Mouse (Mus musculus) MEL (cell line): ENCODE measurements around the gene Gbp6. TPM values are rescaled to one million over a fixed set of nuclear protein-coding genes. Genes with fewer than 3 reads are reported as not detected.

Experiments
- DNase-seq: peaks from one replicate; pipeline ENCODE4 v3.0.0; 2011; ENCODE audit warnings: low read depth, low spot score
- H3K27ac ChIP-seq: 2 replicates; pipeline ENCODE4 v1.5.1; 2012; ENCODE audit warnings: low read depth, mild to moderate bottlenecking, control low read depth, low read length, moderate library complexity; ENCODE audit not compliant: control insufficient read depth
- H3K27me3 ChIP-seq, 2 experiments: fragments of 150-350 bp in 1 of 2; sonication (generic) in 1 of 2; 2 replicates each; pipeline ENCODE4 v1.6.1; 2012; ENCODE audit warnings: low read length in 2 of 2, mild to moderate bottlenecking in 2 of 2, improper control_type of control experiment in 1 of 2, moderate library complexity in 1 of 2; ENCODE audit not compliant: insufficient read depth in 2 of 2, control insufficient read depth in 1 of 2
- H3K36me3 ChIP-seq, 2 experiments: 2 replicates each; pipeline ENCODE4 v1.6.1; 2012 to 2014; ENCODE audit warnings: low read length in 2 of 2, improper control_type of control experiment in 1 of 2, inconsistent platforms in 1 of 2, mild to moderate bottlenecking in 1 of 2; ENCODE audit not compliant: insufficient read depth in 2 of 2, control insufficient read depth in 1 of 2
- H3K4me1 ChIP-seq, 2 experiments: fragments of 150-350 bp in 1 of 2; sonication (generic) in 1 of 2; 2 replicates each; pipeline ENCODE4 v1.6.1; 2012; ENCODE audit warnings: low read length in 2 of 2, improper control_type of control experiment in 1 of 2, mild to moderate bottlenecking in 1 of 2; ENCODE audit not compliant: insufficient read depth in 2 of 2, control insufficient read depth in 1 of 2
- H3K4me3 ChIP-seq, 2 experiments: fragments of 150-350 bp in 1 of 2; sonication (generic) in 1 of 2; 2 replicates each; pipeline ENCODE4 v1.5.1; 2012; ENCODE audit warnings: low read depth in 2 of 2, low read length in 2 of 2, mild to moderate bottlenecking in 2 of 2, moderate library complexity in 2 of 2, control low read depth in 1 of 2, improper control_type of control experiment in 1 of 2; ENCODE audit not compliant: control insufficient read depth in 1 of 2, insufficient read depth in 1 of 2
- H3K79me2 ChIP-seq: 2 replicates; pipeline ENCODE4 v1.6.1; 2012; ENCODE audit warnings: mild to moderate bottlenecking, low read length, moderate library complexity; ENCODE audit not compliant: control insufficient read depth, poor library complexity, insufficient read depth
- H3K9ac ChIP-seq: 2 replicates; pipeline ENCODE4 v1.6.1; 2012; ENCODE audit warnings: low read depth, mild to moderate bottlenecking, control low read depth, low read length, moderate library complexity; ENCODE audit not compliant: control insufficient read depth, poor library complexity, severe bottlenecking
- H3K9me3 ChIP-seq: fragments of 150-350 bp; sonication (generic); replicated peaks from 2 replicates; pipeline ENCODE4 v1.6.1; 2012; ENCODE audit warnings: mild to moderate bottlenecking, low read length, improper control_type of control experiment, moderate library complexity; ENCODE audit not compliant: insufficient read depth
- CHD1 ChIP-seq: IDR thresholded peaks from 2 replicates; pipeline ENCODE4 v1.6.1; 2012; ENCODE audit warnings: low read depth, mild to moderate bottlenecking, inconsistent platforms, low read length, improper control_type of control experiment
- CHD2 ChIP-seq: IDR thresholded peaks from 2 replicates; pipeline ENCODE4 v1.6.1; 2011; ENCODE audit warnings: low read length, improper control_type of control experiment
- EP300 ChIP-seq, 2 experiments: IDR thresholded peaks; 2 replicates each; pipeline ENCODE4 v1.6.1; 2011; ENCODE audit warnings: improper control_type of control experiment in 2 of 2, low read length in 2 of 2, low read depth in 1 of 2, mild to moderate bottlenecking in 1 of 2
- GABPA ChIP-seq: IDR thresholded peaks from 2 replicates; pipeline ENCODE4 v1.6.1; 2012; ENCODE audit warnings: low read depth, mild to moderate bottlenecking, inconsistent platforms, low read length, improper control_type of control experiment, moderate library complexity
- KAT2A ChIP-seq: conservative IDR thresholded peaks from 2 replicates; pipeline ENCODE4 v1.6.1; 2012; ENCODE audit warnings: low read depth, low read length, improper control_type of control experiment, inconsistent platforms
- MAFK ChIP-seq: IDR thresholded peaks from 2 replicates; pipeline ENCODE4 v1.6.1; 2011; ENCODE audit warnings: low read depth, mild to moderate bottlenecking, low read length, improper control_type of control experiment, borderline replicate concordance
- MAX ChIP-seq: IDR thresholded peaks from 2 replicates; pipeline ENCODE4 v1.6.1; 2011; ENCODE audit warnings: low read length, improper control_type of control experiment
- MAZ ChIP-seq: IDR thresholded peaks from 2 replicates; pipeline ENCODE4 v1.6.1; 2012; ENCODE audit warnings: low read depth, mild to moderate bottlenecking, inconsistent platforms, low read length, improper control_type of control experiment
- MYB ChIP-seq: IDR thresholded peaks from 2 replicates; pipeline ENCODE4 v1.6.1; 2011; ENCODE audit warnings: mild to moderate bottlenecking, low read depth, low read length, improper control_type of control experiment
- MYC ChIP-seq: IDR thresholded peaks from 2 replicates; pipeline ENCODE4 v1.6.1; 2011; ENCODE audit warnings: low read depth, mild to moderate bottlenecking, low read length, improper control_type of control experiment, moderate library complexity
- NELFE ChIP-seq: IDR thresholded peaks from 2 replicates; pipeline ENCODE4 v1.6.1; 2011; ENCODE audit warnings: low read depth, low read length, improper control_type of control experiment
- NRF1 ChIP-seq: IDR thresholded peaks from 2 replicates; pipeline ENCODE4 v1.6.1; 2014; ENCODE audit warnings: low read depth, mild to moderate bottlenecking, inconsistent platforms, low read length, improper control_type of control experiment, moderate library complexity; ENCODE audit not compliant: poor library complexity, insufficient read depth, severe bottlenecking
- POLR2A ChIP-seq, 2 experiments: IDR thresholded peaks; 2 replicates each; pipeline ENCODE4 v1.6.1; 2011 to 2012; ENCODE audit warnings: low read length in 2 of 2, mild to moderate bottlenecking in 2 of 2, control low read depth in 1 of 2, improper control_type of control experiment in 1 of 2, low read depth in 1 of 2, moderate library complexity in 1 of 2; ENCODE audit not compliant: control insufficient read depth in 1 of 2, insufficient read depth in 1 of 2, poor library complexity in 1 of 2
- RAD21 ChIP-seq: IDR thresholded peaks from 2 replicates; pipeline ENCODE4 v1.6.1; 2011; ENCODE audit warnings: mild to moderate bottlenecking, low read depth, low read length, improper control_type of control experiment
- RCOR1 ChIP-seq: IDR thresholded peaks from 2 replicates; pipeline ENCODE4 v1.6.1; 2012; ENCODE audit warnings: low read depth, mild to moderate bottlenecking, inconsistent platforms, low read length, improper control_type of control experiment
- SIN3A ChIP-seq: IDR thresholded peaks from 2 replicates; pipeline ENCODE4 v1.6.1; 2012; ENCODE audit warnings: low read length, improper control_type of control experiment, inconsistent platforms
- SMC3 ChIP-seq: IDR thresholded peaks from 2 replicates; pipeline ENCODE4 v1.6.1; 2011; ENCODE audit warnings: low read depth, low read length, improper control_type of control experiment
- TAL1 ChIP-seq: IDR thresholded peaks from 2 replicates; pipeline ENCODE4 v1.6.1; 2012; ENCODE audit warnings: mild to moderate bottlenecking, inconsistent platforms, low read length, moderate library complexity, mixed read lengths
- TCF12 ChIP-seq: IDR thresholded peaks from 2 replicates; pipeline ENCODE4 v1.6.1; 2014; ENCODE audit warnings: low read depth, mild to moderate bottlenecking, inconsistent platforms, low read length, improper control_type of control experiment, moderate library complexity
- USF2 ChIP-seq, 2 experiments: IDR thresholded peaks; 2 replicates each; pipeline ENCODE4 v1.6.1; 2011 to 2012; ENCODE audit warnings: improper control_type of control experiment in 2 of 2, low read length in 2 of 2, borderline replicate concordance in 1 of 2, inconsistent platforms in 1 of 2, low read depth in 1 of 2, mild to moderate bottlenecking in 1 of 2; ENCODE audit not compliant: insufficient read depth in 1 of 2
- ZC3H11A ChIP-seq: IDR thresholded peaks from 2 replicates; pipeline ENCODE4 v1.6.1; 2012; ENCODE audit warnings: low read depth, mild to moderate bottlenecking, inconsistent platforms, low read length, improper control_type of control experiment
- ZKSCAN1 ChIP-seq: IDR thresholded peaks from 2 replicates; pipeline ENCODE4 v1.6.1; 2012; ENCODE audit warnings: low read depth, mild to moderate bottlenecking, inconsistent platforms, low read length, improper control_type of control experiment, moderate library complexity
- ZNF384 ChIP-seq: IDR thresholded peaks from 2 replicates; pipeline ENCODE4 v1.6.1; 2012; ENCODE audit warnings: low read depth, mild to moderate bottlenecking, inconsistent platforms, low read length, improper control_type of control experiment
- polyA plus RNA-seq, 2 experiments: library from polyadenylated mRNA; stranded (reverse) in 1 of 2; unstranded in 1 of 2; fragments of >175 nt in 1 of 2; fragments of >200 nt in 1 of 2; gene quantifications; 2 replicates each; pipeline versions ENCODE4 v1.2.1 to v1.2.4; 2012; ENCODE audit warnings: low replicate concordance in 2 of 2, low read depth in 1 of 2; ENCODE audit not compliant: insufficient read length in 2 of 2, insufficient read depth in 1 of 2, missing spikeins in 1 of 2
- total RNA-seq: library from RNA; depleted of rRNA; stranded (reverse); fragments of 300-350 nt; gene quantifications from 2 replicates; pipeline ENCODE4 v1.2.3, GENCODE M21; 2012

Gene Gbp6
- total and polyA plus RNA-seq, 3 experiments = 0.15 TPM; not detected in 2

GRCm38 (mm10) chr5:105301963-105302362, 8.5 kb upstream of the Gbp6 start:
- Histone ChIP-seq H3K27me3 (no peaks in the 10 kb centered on the region), H3K4me1 (no peaks in the 10 kb centered on the region), H3K27ac (no peak overlapping the region), H3K9me3 (no peaks in the 10 kb centered on the region), H3K9ac (no peak overlapping the region), H3K36me3 (no peaks in the 10 kb centered on the region), H3K4me3 (no peak overlapping the region), H3K79me2 (no peaks in the 10 kb centered on the region)
- no peak for TF ChIP-seq CHD2
- TF ChIP-seq SIN3A = no peak
- TF ChIP-seq ZNF384 = no peak
- TF ChIP-seq MAFK = no peak
- TF ChIP-seq MAZ = no peak
- no peak for TF ChIP-seq NELFE
- no peak for TF ChIP-seq MYB
- TF ChIP-seq MAX = no peak
- TF ChIP-seq GABPA = no peak
- no peak for TF ChIP-seq TAL1
- no peak for TF ChIP-seq CHD1
- no peak for TF ChIP-seq RAD21
- TF ChIP-seq NRF1 = no peak
- no peak for TF ChIP-seq MYC
- no peak for DNase-seq

DNA sequence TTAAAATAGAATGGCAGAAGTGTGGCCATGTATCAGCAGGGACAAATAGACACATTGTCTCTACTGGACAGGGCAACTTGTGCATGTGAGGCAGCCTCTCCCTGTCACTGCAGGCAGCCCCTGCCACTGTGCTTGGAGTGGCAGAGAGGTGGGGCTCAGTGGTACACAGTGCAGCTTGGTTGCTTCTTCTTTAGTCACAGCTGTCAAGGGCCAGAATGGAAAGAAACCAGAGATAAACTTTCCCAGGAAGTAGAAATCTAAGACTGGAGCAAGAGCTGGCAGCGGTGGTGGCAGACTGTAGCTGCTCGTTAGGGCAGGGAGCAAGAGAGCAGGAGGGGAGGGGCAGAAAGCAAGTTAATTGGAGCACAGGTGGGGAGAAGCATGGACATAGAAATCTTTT, 8.0 kb upstream of the Gbp6 start:
- Histone ChIP-seq H3K4me1 (no peaks in the 10 kb centered on the region), H3K27me3 (no peaks in the 10 kb centered on the region), H3K4me3 (no peak overlapping the region), H3K36me3 (no peaks in the 10 kb centered on the region), H3K9ac (no peak overlapping the region), H3K79me2 (no peaks in the 10 kb centered on the region), H3K9me3 (no peaks in the 10 kb centered on the region), H3K27ac (no peak overlapping the region)
- no peak for TF ChIP-seq ZKSCAN1
- no peak for TF ChIP-seq TCF12
- no peak for TF ChIP-seq MYC
- no peak for TF ChIP-seq GABPA
- TF ChIP-seq SIN3A = no peak
- TF ChIP-seq EP300 (IDR thresholded peaks at IDR 0.05; ENCODE audit: low read depth in 1 of 2, low read length in 2 of 2) = no peak
- TF ChIP-seq USF2 (IDR thresholded peaks at IDR 0.05; ENCODE audit: borderline replicate concordance in 1 of 2, insufficient read depth in 1 of 2, low read depth in 1 of 2, low read length in 2 of 2) = no peak
- TF ChIP-seq SMC3 = no peak
- no peak for TF ChIP-seq POLR2A (IDR thresholded peaks at IDR 0.05; ENCODE audit: control insufficient read depth in 1 of 2, insufficient read depth in 1 of 2, low read depth in 1 of 2, low read length in 2 of 2, poor library complexity in 1 of 2)
- no peak for TF ChIP-seq KAT2A
- TF ChIP-seq MAFK = no peak
- TF ChIP-seq ZC3H11A = no peak
- TF ChIP-seq RCOR1 = no peak
- TF ChIP-seq CHD1 = no peak
- DNase-seq = no peak
